Mouse (Mus musculus) E14TG2a.4 (cell line): ENCODE measurements around the gene Garnl3.

Experiments used
- CTCF ChIP-seq: conservative IDR thresholded peaks from 2 replicates; pipeline ENCODE4 v1.5.1; 2014; ENCODE audit warnings: low read length
- NANOG ChIP-seq: IDR thresholded peaks from 2 replicates; pipeline ENCODE4 v1.6.1; 2014; ENCODE audit warnings: borderline replicate concordance, low read length, mixed read lengths
- POU5F1 ChIP-seq: IDR thresholded peaks from 2 replicates; pipeline ENCODE4 v1.6.1; 2014; ENCODE audit warnings: low read length, borderline replicate concordance

DNA sequence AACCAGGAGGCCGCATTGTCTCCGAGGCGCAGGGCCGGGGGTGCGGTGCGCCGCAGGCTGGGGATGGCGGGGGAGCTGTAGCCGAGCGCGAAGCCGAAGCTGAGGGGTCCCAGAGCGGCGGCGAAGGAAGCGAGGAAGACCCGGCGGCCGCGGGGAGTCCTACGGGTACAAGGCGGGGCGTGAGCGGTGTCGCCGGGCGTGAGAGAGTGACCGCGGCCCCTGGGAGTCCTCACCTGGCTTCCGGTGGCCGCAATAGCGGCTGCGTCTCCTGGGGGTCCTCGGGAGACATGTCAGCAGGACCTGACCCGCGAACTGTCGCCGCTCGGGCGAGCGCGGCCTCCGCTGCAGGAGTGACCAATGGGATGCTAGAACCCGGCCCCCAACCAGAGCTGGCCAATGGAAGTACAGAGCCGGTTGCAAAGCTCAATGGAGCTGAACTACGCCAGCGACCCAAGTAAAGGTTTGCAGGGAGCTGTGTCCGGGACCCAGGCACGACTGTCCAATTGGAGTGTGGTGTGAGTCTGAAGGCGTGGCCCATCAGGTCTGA is 149.7 kb downstream of the Garnl3 start, which contains the start of gene Slc2a8:
- TF ChIP-seq CTCF (no peak), POU5F1 (no peak), NANOG (no peak)
